Mouse (Mus musculus) ES-E14 (cell line): ENCODE results near the gene Tmem160. TPM values are rescaled to one million over a fixed set of nuclear protein-coding genes. Genes with fewer than 3 reads are reported as not detected.
A peak's percentile ranks its signal among the peaks of the same experiment; 100 is the strongest.

Experiments used
- DNase-seq: peaks from one replicate; pipeline ENCODE4 v3.0.0-alpha.2; 2013; ENCODE audit warnings: low read depth, low spot score
- H3K27ac ChIP-seq: 2 replicates; pipeline ENCODE4 v1.5.1; 2012; ENCODE audit warnings: low read depth, mild to moderate bottlenecking, low read length, moderate library complexity, mixed read lengths; ENCODE audit not compliant: poor library complexity, insufficient read depth, severe bottlenecking
- H3K36me3 ChIP-seq: 2 replicates; pipeline ENCODE4 v1.6.1; 2012; ENCODE audit warnings: mild to moderate bottlenecking, low read length, moderate library complexity, mixed read lengths; ENCODE audit not compliant: control insufficient read depth, poor library complexity, insufficient read depth, severe bottlenecking
- H3K4me1 ChIP-seq, 2 experiments: fragments of 150-350 bp in 1 of 2; sonication (generic) in 1 of 2; 2 replicates each; pipeline ENCODE4 v1.6.1; 2012; ENCODE audit warnings: low read length in 2 of 2, mild to moderate bottlenecking in 1 of 2, mixed read lengths in 1 of 2; ENCODE audit not compliant: control insufficient read depth in 2 of 2, insufficient read depth in 2 of 2, poor library complexity in 1 of 2
- H3K4me3 ChIP-seq, 2 experiments: fragments of 150-350 bp in 1 of 2; sonication (generic) in 1 of 2; 2 replicates each; pipeline ENCODE4 v1.5.1; 2012; ENCODE audit warnings: low read length in 2 of 2, low read depth in 1 of 2, mild to moderate bottlenecking in 1 of 2, mixed read lengths in 1 of 2; ENCODE audit not compliant: insufficient read depth in 1 of 2, poor library complexity in 1 of 2, severe bottlenecking in 1 of 2
- H3K9ac ChIP-seq: 2 replicates; pipeline ENCODE4 v1.6.1; 2012; ENCODE audit warnings: low read depth, mild to moderate bottlenecking, low read length, mixed read lengths; ENCODE audit not compliant: poor library complexity, insufficient read depth, severe bottlenecking
- H3K9me3 ChIP-seq: fragments of 150-350 bp; sonication (generic); 2 replicates; pipeline ENCODE4 v1.6.1; 2012; ENCODE audit warnings: low read depth, mild to moderate bottlenecking, low read length; ENCODE audit not compliant: control insufficient read depth, insufficient read depth
- CHD2 ChIP-seq: IDR thresholded peaks from 2 replicates; pipeline ENCODE4 v1.6.1; 2014; ENCODE audit warnings: mild to moderate bottlenecking, low read depth, low read length, inconsistent platforms
- HCFC1 ChIP-seq: IDR thresholded peaks from 2 replicates; pipeline ENCODE4 v1.6.1; 2012; ENCODE audit warnings: low read length, inconsistent platforms, borderline replicate concordance; ENCODE audit not compliant: insufficient read depth
- MAFK ChIP-seq: IDR thresholded peaks from 2 replicates; pipeline ENCODE4 v1.6.1; 2014; ENCODE audit warnings: mild to moderate bottlenecking, low read depth, low read length, inconsistent platforms; ENCODE audit not compliant: insufficient read depth
- ZC3H11A ChIP-seq: IDR thresholded peaks from 2 replicates; pipeline ENCODE4 v1.6.1; 2012; ENCODE audit warnings: low read depth, mild to moderate bottlenecking, inconsistent platforms, low read length, borderline replicate concordance
- ZNF384 ChIP-seq: IDR thresholded peaks from 2 replicates; pipeline ENCODE4 v1.6.1; 2012; ENCODE audit warnings: low read depth, low read length, inconsistent platforms
- in situ Hi-C, 2 experiments: fragments of 600-800 bp; cut with MboI; formaldehyde crosslinking; loops; one replicate each; pipeline ENCODE4 v1.15.1; 2025; ENCODE audit warnings: low sequenced_read_pairs in 2 of 2, inconsistent platforms in 1 of 2; ENCODE audit not compliant: unreplicated experiment in 2 of 2
- total RNA-seq: library from RNA; depleted of rRNA; stranded (reverse); fragments of 300-350 nt; gene quantifications from 2 replicates; pipeline ENCODE4 v1.2.3, GENCODE M21; 2012

Gene Tmem160
- total RNA-seq, 1 experiment = 82.7 TPM

- Histone ChIP-seq H3K9me3 (no peaks in the 10 kb centered on the region), H3K36me3 (peaks cover 4% of the 10 kb centered on the region; the same call in 1 of the 2 replicates), H3K4me3 (no peak overlapping the region), H3K4me1 (peaks cover 11 to 18% of the 10 kb centered on the region in 2 experiments), H3K27ac (no peak overlapping the region; the same call in 1 of the 2 replicates), H3K9ac (peak overlapping the region; percentile 54)
- no peak for DNase-seq
- in situ Hi-C loops = no loop called here
- no peak for TF ChIP-seq CHD2
- no peak for TF ChIP-seq HCFC1
- peak; percentile 72; the same call in 1 of the 2 replicates for TF ChIP-seq MAFK
- no peak for TF ChIP-seq ZC3H11A
- no peak for TF ChIP-seq ZNF384
Observed at GRCm38 (mm10) chr7:16405516-16406351, 46.8 kb upstream of the Tmem160 start.

- no peak overlapping the region for H3K4me3 ChIP-seq
- TF ChIP-seq CHD2 = no peak
- no peak for TF ChIP-seq ZNF384
- no peak for TF ChIP-seq MAFK
- no peak for TF ChIP-seq HCFC1
- TF ChIP-seq ZC3H11A = no peak
- H3K36me3 ChIP-seq = peaks cover 7% of the 10 kb centered on the region; the same call in 1 of the 2 replicates
- DNase-seq = no peak
- in situ Hi-C loops = no loop called here
- H3K4me1 ChIP-seq = peaks cover 11 to 18% of the 10 kb centered on the region in 2 experiments
- H3K9ac ChIP-seq = no peak overlapping the region
- no peak overlapping the region for H3K27ac ChIP-seq
- no peaks in the 10 kb centered on the region for H3K9me3 ChIP-seq
Observed at GRCm38 (mm10) chr7:16406978-16407377, 45.6 kb upstream of the Tmem160 start.

- H3K4me3 ChIP-seq = no peak overlapping the region
- H3K9me3 ChIP-seq = no peaks in the 10 kb centered on the region
- TF ChIP-seq ZNF384 (no peak), MAFK (no peak), ZC3H11A (no peak), CHD2 (no peak), HCFC1 (no peak)
- DNase-seq = no peak
- H3K4me1 ChIP-seq = peaks cover 5 to 18% of the 10 kb centered on the region in 2 experiments; a peak in 2 of 4 replicates
- H3K36me3 ChIP-seq = peaks cover 4% of the 10 kb centered on the region; the same call in 1 of the 2 replicates
- no peak overlapping the region for H3K27ac ChIP-seq
- H3K9ac ChIP-seq = no peak overlapping the region
- in situ Hi-C loops = no loop called here
Observed at GRCm38 (mm10) chr7:16411100-16411499, 41.5 kb upstream of the Tmem160 start.

GRCm38 (mm10) chr7:16412220-16412896, 40.2 kb upstream of the Tmem160 start:
- in situ Hi-C loops = no loop called here
- Histone ChIP-seq H3K4me3 (no peak overlapping the region), H3K9me3 (no peaks in the 10 kb centered on the region), H3K9ac (no peak overlapping the region), H3K4me1 (peaks cover 5 to 15% of the 10 kb centered on the region in 2 experiments; a peak in 2 of 4 replicates), H3K27ac (no peak overlapping the region), H3K36me3 (peaks cover 12% of the 10 kb centered on the region)
- TF ChIP-seq ZC3H11A (no peak), MAFK (no peak), ZNF384 (no peak), HCFC1 (no peak), CHD2 (no peak)
- no peak for DNase-seq
